Mouse (Mus musculus) forelimb bud, embryonic 11.5 days (tissue): ENCODE measurements around the gene S1pr2.

Experiments used
- DNase-seq: peaks from one replicate; pipeline ENCODE4 v3.0.0-alpha.2; 2012; ENCODE audit warnings: low read depth, low spot score

The S1pr2 gene

DNA sequence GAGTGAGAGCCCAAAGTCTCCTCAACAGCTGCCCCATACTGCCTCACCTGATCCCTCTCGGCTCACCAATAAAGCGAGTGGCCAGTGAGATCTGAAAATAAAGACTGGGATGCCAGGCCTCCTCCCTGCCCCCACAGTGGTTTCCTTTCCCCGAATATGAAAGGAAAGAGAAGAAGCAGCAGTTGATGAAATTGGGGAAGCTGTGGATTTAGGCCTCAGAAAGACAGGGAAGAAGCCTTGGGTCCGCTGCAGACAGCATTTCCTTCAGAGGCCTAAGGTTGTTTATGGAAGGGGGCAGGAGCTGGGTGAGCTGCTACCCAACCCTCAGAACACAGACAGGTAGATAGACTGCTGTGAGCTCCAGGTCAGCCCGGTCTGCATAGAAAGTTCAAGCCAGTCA lies 9.8 kb downstream of the S1pr2 start:
- DNase-seq: no peak

DNA sequence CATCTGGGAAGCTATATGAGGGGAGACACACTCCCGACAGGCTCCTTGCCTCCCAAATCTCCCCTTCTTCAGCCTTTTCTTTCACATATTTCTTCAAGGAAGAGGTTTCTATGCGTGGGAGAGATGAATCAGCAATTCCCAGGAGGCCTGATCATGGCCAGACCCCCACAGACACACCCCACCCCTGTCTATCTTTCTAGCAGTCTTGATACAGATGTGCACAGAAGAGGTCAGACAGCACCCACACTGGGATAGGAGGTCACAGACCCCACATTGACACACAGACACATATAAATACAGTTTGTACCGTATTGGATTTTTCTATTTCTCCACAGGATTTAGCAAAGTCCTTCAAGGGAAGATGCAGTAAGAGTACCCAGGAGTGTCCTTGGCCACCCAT lies 10.6 kb downstream of the S1pr2 start:
- DNase-seq: no peak

- DNase-seq: no peak
Observed at GRCm38 (mm10) chr9:20965606-20966005, 11.0 kb downstream of the S1pr2 start.

DNA sequence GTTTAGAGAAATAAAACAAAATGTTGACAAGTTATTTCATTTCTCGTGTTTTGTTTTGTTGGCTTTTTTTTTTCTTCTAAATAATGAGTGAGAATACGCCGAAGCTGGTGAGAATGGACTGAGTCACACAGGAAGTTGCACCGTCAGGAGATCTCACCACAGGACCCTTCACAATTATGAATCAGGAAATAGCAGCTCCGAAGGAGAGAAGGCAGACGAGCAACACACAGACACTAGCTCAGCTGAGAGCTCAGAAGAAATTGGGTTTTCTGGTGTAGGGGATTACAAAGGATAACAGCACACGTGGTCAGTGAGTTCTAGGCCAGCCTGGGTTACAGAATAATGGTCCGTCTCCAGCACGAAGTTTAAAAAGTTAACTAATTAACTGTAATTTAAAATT lies 15.0 kb downstream of the S1pr2 start:
- no peak for DNase-seq

DNA sequence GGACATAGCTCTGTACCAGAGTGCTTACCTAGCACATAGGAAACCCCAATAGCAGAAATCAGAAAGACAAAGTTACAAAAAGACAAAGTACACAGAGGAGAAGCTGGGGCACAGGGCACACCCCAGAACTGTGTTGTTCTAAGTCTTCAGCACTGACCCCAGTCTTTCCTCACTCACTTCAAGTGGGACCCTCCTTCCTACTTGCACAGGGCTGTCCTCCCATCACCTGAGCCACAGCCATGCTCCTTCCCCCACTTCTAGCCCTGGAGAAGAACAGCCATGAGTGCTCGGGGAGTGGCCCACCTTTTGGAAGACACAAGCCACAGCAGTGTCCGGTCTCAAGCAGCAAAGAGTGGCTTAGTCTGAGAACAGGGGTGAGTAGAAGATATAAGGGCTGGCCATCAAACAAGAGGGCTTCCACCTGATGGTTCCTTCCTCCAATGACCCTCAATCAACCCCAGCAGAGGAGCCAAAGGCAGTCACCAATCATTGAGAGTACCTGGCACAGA lies 17.1 kb downstream of the S1pr2 start, which contains the start of gene Dnmt1:
TSS of gene Dnmt1 (minus strand) at position 459 of the 509 bp plus-strand sequence.
- DNase-seq: no peak

GRCm38 (mm10) chr9:20956989-20957388 lies 19.6 kb downstream of the S1pr2 start:
- DNase-seq: no peak

- peak; percentile 99 for DNase-seq
Observed at GRCm38 (mm10) chr9:20952520-20953227, 23.9 kb downstream of the S1pr2 start.

DNA sequence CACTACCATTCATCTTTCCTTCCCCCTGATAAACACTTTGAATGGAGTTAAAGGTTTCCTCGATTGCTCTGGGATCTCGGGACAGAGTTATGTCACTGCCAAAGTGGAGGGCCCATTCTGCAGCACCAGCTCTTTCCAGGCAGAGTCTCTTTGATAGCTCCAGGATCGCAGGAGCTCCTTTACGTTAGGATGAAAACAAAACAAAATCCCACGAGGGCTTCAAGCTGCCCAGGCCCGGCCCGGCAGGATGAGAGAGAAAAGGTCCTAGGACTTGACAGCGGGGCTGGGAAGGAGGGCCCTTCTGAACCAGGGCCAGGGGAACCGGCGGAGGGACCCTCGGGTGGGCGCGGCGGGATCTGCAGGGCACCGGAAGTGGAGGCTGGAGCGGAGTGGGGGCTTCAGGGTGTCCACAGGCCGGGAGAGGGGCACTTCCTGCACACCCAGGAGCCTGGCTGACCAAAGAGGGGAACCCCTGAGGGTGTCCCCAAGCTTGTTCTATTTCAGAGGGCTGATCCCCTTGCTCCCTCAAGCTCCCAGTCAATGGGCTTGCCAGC lies 24.5 kb downstream of the S1pr2 start:
- DNase-seq: no peak

DNA sequence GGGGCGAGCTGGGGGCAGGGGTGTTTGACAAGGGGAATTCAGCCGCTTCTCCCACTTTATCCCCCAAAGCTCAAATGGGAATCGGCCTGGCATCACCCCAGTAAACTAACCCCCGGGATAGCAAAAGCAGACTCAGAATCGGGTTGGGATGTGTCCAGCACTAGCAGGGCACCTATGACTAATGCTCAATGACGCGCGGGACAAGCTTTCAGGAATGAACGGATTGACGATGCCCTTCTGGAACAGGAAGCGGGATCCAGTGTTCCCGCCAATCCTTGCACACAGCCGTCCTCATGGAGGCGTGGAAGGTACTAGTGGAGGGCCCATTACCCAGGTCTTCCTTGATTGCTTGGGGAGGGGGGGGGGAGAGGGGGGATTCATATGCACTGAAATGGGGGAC lies 25.1 kb downstream of the S1pr2 start:
- DNase-seq: no peak

DNA sequence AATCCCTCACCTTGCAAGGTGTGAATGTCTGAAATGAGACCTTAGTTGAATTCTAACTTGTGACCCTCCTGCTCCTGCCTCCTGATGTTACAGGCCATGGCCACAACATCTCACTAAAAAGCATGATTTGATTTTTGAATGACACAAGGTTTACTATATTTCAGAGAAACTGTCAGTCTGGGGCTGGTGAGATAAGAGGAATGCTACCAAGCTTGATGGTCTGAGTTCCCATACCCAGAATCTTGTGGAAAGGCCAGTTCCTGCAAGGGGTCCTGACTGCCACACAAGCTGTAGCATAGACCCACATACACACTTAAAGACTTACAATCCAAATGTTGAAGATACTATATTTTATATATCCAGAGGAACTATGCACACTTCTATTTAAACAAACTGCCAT lies 26.2 kb downstream of the S1pr2 start:
- DNase-seq: no peak

GRCm38 (mm10) chr9:20946066-20946880 lies 30.3 kb downstream of the S1pr2 start:
- no peak for DNase-seq

DNA sequence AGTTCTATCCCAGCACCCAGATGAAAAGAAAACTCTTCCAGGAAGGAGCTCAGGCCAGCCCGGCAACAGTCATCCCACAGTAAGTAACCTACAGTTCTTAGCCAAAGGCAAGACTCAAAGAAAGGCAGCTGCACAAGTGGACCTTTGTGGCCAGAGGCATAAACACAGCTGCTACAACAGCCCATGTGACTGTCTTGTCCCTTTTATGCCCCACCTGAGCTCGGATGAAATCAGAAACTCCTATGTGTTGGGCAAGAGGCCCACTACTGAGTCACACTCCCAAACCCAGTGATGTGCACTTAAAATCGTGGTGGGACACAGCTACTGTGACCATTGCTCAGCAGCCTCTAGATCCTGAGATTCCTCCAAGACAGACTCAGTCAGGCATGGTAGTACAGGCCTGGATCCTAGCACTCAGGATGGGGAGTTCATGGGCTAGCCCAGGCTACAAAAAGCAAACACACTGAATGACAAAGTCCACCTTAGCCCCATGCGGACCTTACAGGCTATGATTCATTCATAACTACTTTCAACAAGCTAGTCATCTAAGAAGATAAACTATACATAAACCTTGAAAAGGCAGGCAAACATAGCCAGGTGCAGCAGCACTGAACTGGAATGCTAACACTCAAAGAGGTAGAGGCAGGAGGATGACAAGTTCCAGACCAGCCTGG lies 31.7 kb downstream of the S1pr2 start:
- DNase-seq: no peak

DNA sequence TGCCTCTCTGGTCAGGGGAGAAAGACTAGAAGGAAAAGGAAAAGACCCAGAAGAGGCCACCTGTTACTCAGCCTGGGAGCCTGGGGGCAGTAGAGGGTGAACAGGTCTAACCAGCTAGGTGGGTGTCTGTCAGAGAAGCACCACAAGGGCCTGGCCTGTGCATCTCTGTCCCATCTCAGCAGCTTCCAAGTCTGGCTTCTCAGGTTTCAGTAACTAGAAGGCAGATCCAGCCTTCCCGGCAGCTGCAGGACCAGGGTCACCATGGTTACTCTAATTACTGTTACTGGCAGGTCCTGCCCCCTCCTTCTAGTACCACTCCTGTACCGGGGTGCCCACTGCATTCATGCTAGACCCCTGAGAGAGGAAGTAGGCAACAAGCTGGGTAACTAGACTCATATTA lies 32.7 kb downstream of the S1pr2 start:
- peak; percentile 64 for DNase-seq

- DNase-seq: no peak
Observed at GRCm38 (mm10) chr9:20943396-20943795, 33.2 kb downstream of the S1pr2 start.

DNA sequence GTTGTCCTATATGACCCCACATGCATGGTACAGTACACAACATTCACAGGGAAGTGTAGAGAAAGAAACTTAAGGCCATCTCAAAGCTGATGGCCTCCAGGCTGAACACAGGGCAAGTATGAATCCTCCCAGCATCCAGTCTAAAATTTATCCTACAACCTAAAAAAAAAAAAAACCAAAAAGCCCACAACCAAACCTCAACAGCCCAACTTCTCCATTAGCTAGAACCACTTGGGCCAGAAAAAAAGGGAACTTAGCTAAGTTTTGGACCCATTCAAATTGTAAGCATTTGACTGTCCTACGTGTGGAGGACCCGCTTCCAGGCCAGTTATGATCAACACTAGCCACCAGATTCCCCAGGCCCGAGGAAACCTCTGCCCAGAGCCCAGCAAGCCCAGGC lies 53.3 kb downstream of the S1pr2 start:
- no peak for DNase-seq

- no peak for DNase-seq
Observed at GRCm38 (mm10) chr9:20916160-20916559, 60.4 kb downstream of the S1pr2 start.
